In the genomic region with DNA sequence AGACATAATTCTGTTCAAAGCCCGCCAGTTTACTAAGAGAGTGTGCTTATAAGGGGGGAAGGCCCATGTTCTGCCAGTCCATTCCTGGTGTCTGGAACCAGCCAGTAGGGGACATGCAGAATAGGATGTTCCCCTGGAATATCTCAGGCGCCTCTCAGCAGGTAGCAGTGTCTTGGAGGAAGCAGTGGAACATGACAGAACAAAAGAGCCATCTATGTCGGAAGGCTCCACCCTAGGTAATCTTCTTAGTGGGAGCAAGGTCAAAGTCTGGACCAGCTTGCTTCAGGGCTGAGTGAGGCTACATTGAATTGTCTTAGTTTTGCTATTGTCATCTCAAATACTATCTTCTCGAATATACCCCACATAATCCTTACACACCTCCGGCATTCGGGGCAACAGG, we compare ENCODE assay signal across 29 mouse cellular contexts. TPM values are rescaled to one million over a fixed set of nuclear protein-coding genes. Genes with fewer than 3 reads are reported as not detected.
A peak's percentile ranks its signal among the peaks of the same experiment; 100 is the strongest.
DNase-seq lines count a peak whose midpoint lies in the region; ATAC-seq and TF ChIP-seq lines count a peak whose summit lies in the region.
"Had no signal": no experiment of that assay in that cellular context is flagged by ENCODE, and none has a peak within 500 bp of the region (broad histone marks: within the 10 kb centered on the region; RNA-seq: fewer than 3 reads in every experiment).

No protein-coding gene starts in this region.

- ATAC-seq in midbrain, embryonic 15.5 days (replicated peaks) = no peak
- ATAC-seq in hindbrain, postnatal 0 days = no peak
- ATAC-seq: forebrain, embryonic 14.5 days; forebrain, embryonic 16.5 days had no signal

- no peak for TF ChIP-seq POLR2A in ES-Bruce4 (IDR thresholded peaks at IDR 0.05; ENCODE audit: insufficient read depth, low read length)

- H3K4me1 ChIP-seq in E14TG2a.4 (replicated peaks; ENCODE audit: low read depth, low read length) (peaks cover 44% of the 10 kb centered on the region), ES-Bruce4 (ENCODE audit: control insufficient read depth, insufficient read depth, low read length) (no peaks in the 10 kb centered on the region), ES-E14 (ENCODE audit: control insufficient read depth in 2 of 2, insufficient read depth in 2 of 2, low read length in 2 of 2, poor library complexity in 1 of 2) (peaks cover 2 to 4% of the 10 kb centered on the region in 2 experiments; a peak in 3 of 4 replicates)
- peaks cover 3% of the 10 kb centered on the region; the same call in 1 of the 2 replicates for H3K4me1 ChIP-seq in midbrain, embryonic 15.5 days
- no peaks in the 10 kb centered on the region for H3K4me1 ChIP-seq in hindbrain, postnatal 0 days (ENCODE audit: insufficient read depth, low read length)
- H3K4me1 ChIP-seq: embryonic facial prominence, embryonic 15.5 days; forebrain, embryonic 12.5 days had no signal

- H3K36me3 ChIP-seq in E14TG2a.4 (ENCODE audit: insufficient read depth, low read length) (peaks cover 70% of the 10 kb centered on the region), ES-Bruce4 (ENCODE audit: control insufficient read depth, insufficient read depth, low read length, poor library complexity, severe bottlenecking) (peaks cover 24% of the 10 kb centered on the region), ES-E14 (ENCODE audit: control insufficient read depth, insufficient read depth, low read length, poor library complexity, severe bottlenecking) (peaks cover 14% of the 10 kb centered on the region)
- no peaks in the 10 kb centered on the region for H3K36me3 ChIP-seq in midbrain, embryonic 15.5 days (replicated peaks)
- H3K36me3 ChIP-seq in hindbrain, postnatal 0 days (ENCODE audit: insufficient read depth, low read length) = no peaks in the 10 kb centered on the region
- H3K36me3 ChIP-seq: embryonic facial prominence, embryonic 13.5 days; embryonic facial prominence, embryonic 15.5 days; forebrain, embryonic 10.5 days; forebrain, embryonic 12.5 days had no signal

- H3K4me2 ChIP-seq in midbrain, embryonic 15.5 days = no peak overlapping the region
- H3K4me2 ChIP-seq in hindbrain, postnatal 0 days (ENCODE audit: low read depth, low read length) = no peak overlapping the region
- H3K4me2 ChIP-seq: embryonic facial prominence, embryonic 13.5 days; embryonic facial prominence, embryonic 15.5 days; forebrain, embryonic 12.5 days had no signal

- no peaks in the 10 kb centered on the region for H3K27me3 ChIP-seq in E14TG2a.4 (ENCODE audit: insufficient read depth, low read length)
- no peaks in the 10 kb centered on the region for H3K27me3 ChIP-seq in ES-Bruce4 (ENCODE audit: control insufficient read depth, insufficient read depth, low read length, poor library complexity, severe bottlenecking)
- H3K27me3 ChIP-seq in midbrain, embryonic 15.5 days (replicated peaks) = no peaks in the 10 kb centered on the region
- H3K27me3 ChIP-seq in hindbrain, postnatal 0 days (ENCODE audit: insufficient read depth, low read length) = no peaks in the 10 kb centered on the region
- H3K27me3 ChIP-seq: embryonic facial prominence, embryonic 13.5 days; embryonic facial prominence, embryonic 15.5 days; forebrain, embryonic 12.5 days had no signal

- in situ Hi-C loops in ES-E14 (cut with MboI; ENCODE audit: low sequenced_read_pairs in 2 of 2, unreplicated experiment in 2 of 2) = no loop called here

- TF ChIP-seq EP300 in ES-Bruce4 (IDR thresholded peaks at IDR 0.05; ENCODE audit: insufficient read depth, low read depth, low read length) = 0 out of 2 replicates have a peak, but pooled peaks have one; percentile 15

- 83% methylated on average over 6 of the region's 6 CpGs for WGBS in midbrain, embryonic 15.5 days
- WGBS in hindbrain, postnatal 0 days = 85% methylated on average over 6 of the region's 6 CpGs

- H3K9ac ChIP-seq in ES-Bruce4 (ENCODE audit: low read depth, poor library complexity, severe bottlenecking) (no peak overlapping the region), ES-E14 (ENCODE audit: insufficient read depth, low read depth, low read length, poor library complexity, severe bottlenecking) (peak overlapping the region; percentile 64; the same call in 1 of the 2 replicates)
- no peak overlapping the region for H3K9ac ChIP-seq in midbrain, embryonic 15.5 days
- H3K9ac ChIP-seq in hindbrain, postnatal 0 days (replicated peaks; ENCODE audit: low read length) = no peak overlapping the region
- H3K9ac ChIP-seq: embryonic facial prominence, embryonic 13.5 days; embryonic facial prominence, embryonic 15.5 days; forebrain, embryonic 12.5 days had no signal

- H3K9me3 ChIP-seq in E14TG2a.4 (ENCODE audit: low read length) (no peaks in the 10 kb centered on the region), ES-Bruce4 (replicated peaks; ENCODE audit: control insufficient read depth, insufficient read depth, low read length, poor library complexity, severe bottlenecking) (no peaks in the 10 kb centered on the region), ES-E14 (ENCODE audit: control insufficient read depth, insufficient read depth, low read depth, low read length) (no peaks in the 10 kb centered on the region)
- H3K9me3 ChIP-seq in midbrain, embryonic 15.5 days = no peaks in the 10 kb centered on the region
- H3K9me3 ChIP-seq in hindbrain, postnatal 0 days (ENCODE audit: low read length) = no peaks in the 10 kb centered on the region
- H3K9me3 ChIP-seq: embryonic facial prominence, embryonic 13.5 days; embryonic facial prominence, embryonic 15.5 days; forebrain, embryonic 10.5 days; forebrain, embryonic 12.5 days had no signal

- H3K27ac ChIP-seq in ES-Bruce4 (ENCODE audit: insufficient read depth, low read length) (no peak overlapping the region), ES-E14 (ENCODE audit: insufficient read depth, low read depth, low read length, poor library complexity, severe bottlenecking) (peak overlapping the region; percentile 90)
- H3K27ac ChIP-seq in midbrain, embryonic 15.5 days = no peak overlapping the region
- no peak overlapping the region for H3K27ac ChIP-seq in hindbrain, postnatal 0 days
- H3K27ac ChIP-seq: embryonic facial prominence, embryonic 13.5 days; embryonic facial prominence, embryonic 15.5 days; forebrain, embryonic 10.5 days; forebrain, embryonic 12.5 days had no signal

- H3K4me3 ChIP-seq in E14TG2a.4 (replicated peaks; ENCODE audit: low read length) (peak overlapping the region; percentile 57), ES-Bruce4 (ENCODE audit: low read depth, low read length) (no peak overlapping the region), ES-E14 (ENCODE audit: insufficient read depth in 1 of 2, low read depth in 1 of 2, low read length in 2 of 2, poor library complexity in 1 of 2, severe bottlenecking in 1 of 2) (peak overlapping the region; percentile 4 to 47; a peak in 3 of 4 replicates)
- no peak overlapping the region for H3K4me3 ChIP-seq in midbrain, embryonic 15.5 days
- H3K4me3 ChIP-seq in hindbrain, postnatal 0 days (ENCODE audit: low read length) = no peak overlapping the region
- H3K4me3 ChIP-seq: embryonic facial prominence, embryonic 13.5 days; embryonic facial prominence, embryonic 15.5 days; erythroblast, embryonic 14.5 days; forebrain, embryonic 10.5 days; forebrain, embryonic 12.5 days had no signal

- DNase-seq in ES-E14 (ENCODE audit: low read depth, low spot score) (no peak), ZHBTc4 (ENCODE audit: low read depth, low spot score) (peak; percentile 84)
- no peak for DNase-seq in cerebellum, adult 9-11 months
- no peak for DNase-seq in kidney, adult 18-20 months
- DNase-seq in hindbrain, postnatal 0 days (ENCODE audit: low spot score) = no peak
- DNase-seq: adrenal gland, adult 2 months; adrenal gland, postnatal 10 days; adrenal gland, postnatal 25 days; cerebellum, adult 11 months; cerebellum, adult 18-20 months; cerebellum, adult 8-10 months; cerebellum, postnatal 10 days; cerebellum, postnatal 25 days; embryo, embryonic 11 days had no signal

- TF ChIP-seq CTCF in E14TG2a.4 (conservative IDR thresholded peaks at IDR 0.05; ENCODE audit: low read length) (no peak; the same call in 1 of the 2 replicates), ES-Bruce4 (IDR thresholded peaks at IDR 0.05; ENCODE audit: low read depth, low read length) (no peak)
- TF ChIP-seq CTCF in hindbrain, postnatal 0 days (IDR thresholded peaks at IDR 0.05; ENCODE audit: low read depth) = no peak

TF ChIP-seq in ES-E14, 5 proteins besides CTCF, POLR2A, EP300 and RAD21 (continues in another document):
- no peak for TF ChIP-seq ZNF384 (IDR thresholded peaks at IDR 0.05; ENCODE audit: low read depth, low read length)

RNA-seq across cellular contexts. Expression of a gene that starts 5.5 kb away (rescaled TPM):
- polyA plus RNA-seq in ES-Bruce4 (2011; ENCODE audit: insufficient read depth, insufficient read length, low read depth, missing spikeins) = 24.0 and 25.7 TPM in 2 replicates
- 15.7 and 25.5 TPM in 2 replicates for total RNA-seq in ES-E14 (2012; rRNA removed)
- polyA plus RNA-seq in midbrain, embryonic 15.5 days (2015; fragmentation: Nextera tagmentation; extraction: Ambion mirVana) = 1.0 and 1.3 TPM in 2 replicates
- total RNA-seq in hindbrain, postnatal 0 days (2014; rRNA removed) = 0.78 and 3.0 TPM in 2 replicates
- polyA plus RNA-seq in hindbrain, postnatal 0 days (2015; fragmentation: Nextera tagmentation; extraction: Ambion mirVana) = 0.63 and 1.6 TPM in 2 replicates
- total RNA-seq: MEL had no signal
- polyA plus RNA-seq: adrenal gland, adult 2 months; C2C12; erythroblast, embryonic 14.5 days had no signal

RNA-seq across cellular contexts. Expression of a gene that starts 16.1 kb away (rescaled TPM):
- 10.5 and 10.9 TPM in 2 replicates for polyA plus RNA-seq in ES-Bruce4 (2011; ENCODE audit: insufficient read depth, insufficient read length, low read depth, missing spikeins)
- 4.3 and 10.1 TPM in 2 replicates for total RNA-seq in ES-E14 (2012; rRNA removed)
- 4.2 and 4.9 TPM in 2 replicates for polyA plus RNA-seq in midbrain, embryonic 15.5 days (2015; fragmentation: Nextera tagmentation; extraction: Ambion mirVana)
- 1.3 and 2.9 TPM in 2 replicates for total RNA-seq in hindbrain, postnatal 0 days (2014; rRNA removed)
- polyA plus RNA-seq in hindbrain, postnatal 0 days (2015; fragmentation: Nextera tagmentation; extraction: Ambion mirVana) = 1.0 and 2.1 TPM in 2 replicates

RNA-seq across cellular contexts. Expression of a gene that starts 35.7 kb away (rescaled TPM):
- 26.9 and 28.9 TPM in 2 replicates for polyA plus RNA-seq in ES-Bruce4 (2011; ENCODE audit: insufficient read depth, insufficient read length, low read depth, missing spikeins)
- 11.5 and 16.8 TPM in 2 replicates for total RNA-seq in ES-E14 (2012; rRNA removed)
- polyA plus RNA-seq in midbrain, embryonic 15.5 days (2015; fragmentation: Nextera tagmentation; extraction: Ambion mirVana) = 5.6 and 6.6 TPM in 2 replicates
- total RNA-seq in hindbrain, postnatal 0 days (2014; rRNA removed) = 4.0 and 12.6 TPM in 2 replicates
- 3.5 and 3.9 TPM in 2 replicates for polyA plus RNA-seq in hindbrain, postnatal 0 days (2015; fragmentation: Nextera tagmentation; extraction: Ambion mirVana)

RNA-seq across cellular contexts. Expression of a gene that starts 40.1 kb away (rescaled TPM):
- 3.7 and 4.0 TPM in 2 replicates for polyA plus RNA-seq in ES-Bruce4 (2011; ENCODE audit: insufficient read depth, insufficient read length, low read depth, missing spikeins)
- total RNA-seq in ES-E14 (2012; rRNA removed) = 1.9 and 2.3 TPM in 2 replicates
- polyA plus RNA-seq in midbrain, embryonic 15.5 days (2015; fragmentation: Nextera tagmentation; extraction: Ambion mirVana) = 0.53 and 0.79 TPM in 2 replicates
- total RNA-seq in hindbrain, postnatal 0 days (2014; rRNA removed) = 0.14 and 0.37 TPM in 2 replicates
- 0.24 and 0.33 TPM in 2 replicates for polyA plus RNA-seq in hindbrain, postnatal 0 days (2015; fragmentation: Nextera tagmentation; extraction: Ambion mirVana)
- polyA plus RNA-seq: adrenal gland, adult 2 months; erythroblast, embryonic 14.5 days had no signal

RNA-seq across cellular contexts. Expression of a gene that starts 40.2 kb away (rescaled TPM):
- 0.99 TPM in 1 of 2 replicates, not detected in the other for polyA plus RNA-seq in ES-Bruce4 (2011; ENCODE audit: insufficient read depth, insufficient read length, low read depth, missing spikeins)
- 0.74 and 0.80 TPM in 2 replicates for total RNA-seq in ES-E14 (2012; rRNA removed)
- polyA plus RNA-seq in midbrain, embryonic 15.5 days (2015; fragmentation: Nextera tagmentation; extraction: Ambion mirVana) = not detected in 2 replicates
- not detected in 2 replicates for total RNA-seq in hindbrain, postnatal 0 days (2014; rRNA removed)
- polyA plus RNA-seq in hindbrain, postnatal 0 days (2015; fragmentation: Nextera tagmentation; extraction: Ambion mirVana) = not detected in 2 replicates
- polyA plus RNA-seq: adrenal gland, adult 2 months; brain, embryonic 14.5 days; embryonic facial prominence, embryonic 11.5 days; embryonic facial prominence, embryonic 15.5 days; erythroblast, embryonic 14.5 days; forebrain, embryonic 12.5 days; forebrain, embryonic 14.5 days; forebrain, embryonic 16.5 days; frontal cortex, adult 2 months had no signal

Comparison
In these comparisons a context has a peak if more than half of its experiments do, and no peak if none do; other contexts are left out.
1. H3K4me3 ChIP-seq: peak in E14TG2a.4 (single experiment) and ES-E14 (2 of 2); none in ES-Bruce4 (single experiment), midbrain, embryonic 15.5 days (single experiment) and hindbrain, postnatal 0 days (single experiment).